Mouse (Mus musculus): Measurements from ENCODE around the gene Stag1. TPM values are rescaled to one million over a fixed set of nuclear protein-coding genes. Genes with fewer than 3 reads are reported as not detected.
A peak's percentile ranks its signal among the peaks of the same experiment; 100 is the strongest.
"Not testable (repeated sequence)": the region's sequence is repeated elsewhere in the genome, so short reads cannot be mapped to it uniquely, and the experiment has no call there.

Stag1 gene
- polyA plus RNA-seq, 1 experiment from 2014 or later = 44.7 TPM

DNA sequence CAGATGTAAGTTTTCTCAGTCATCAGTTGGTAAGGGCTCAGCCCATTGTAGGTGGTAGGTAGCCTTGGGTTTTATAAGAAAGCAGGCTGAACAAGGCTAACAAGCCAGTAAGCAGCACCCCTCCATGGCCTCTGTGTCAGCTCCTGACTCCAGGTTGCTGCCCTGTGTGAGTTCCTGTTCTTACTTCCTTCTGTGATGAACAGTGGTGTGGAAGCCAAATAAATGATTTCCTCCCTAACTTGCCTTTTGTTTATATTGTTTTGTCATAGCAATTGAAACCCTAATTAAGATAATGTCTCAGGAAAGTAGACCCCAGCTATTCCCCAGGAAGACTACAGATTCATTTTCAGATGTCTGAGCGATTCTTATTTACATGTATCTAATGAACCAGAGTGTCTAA lies 134.2 kb downstream of the Stag1 start:
- H3K27me3 ChIP-seq = no peaks in the 10 kb centered on the region
- H3K36me3 ChIP-seq = no peaks in the 10 kb centered on the region
- peaks cover 5% of the 10 kb centered on the region; the same call in 1 of the 2 replicates for H3K4me1 ChIP-seq (replicated peaks)
- 84% methylated on average over 1 of the region's 1 CpGs for WGBS
- no peak for ATAC-seq (ENCODE audit: low FRiP score)
- no peak overlapping the region for H3K4me2 ChIP-seq
- H3K9ac ChIP-seq = no peak overlapping the region
- H3K4me3 ChIP-seq = no peak overlapping the region
- H3K27ac ChIP-seq = no peak overlapping the region
- H3K9me3 ChIP-seq = no peaks in the 10 kb centered on the region

DNA sequence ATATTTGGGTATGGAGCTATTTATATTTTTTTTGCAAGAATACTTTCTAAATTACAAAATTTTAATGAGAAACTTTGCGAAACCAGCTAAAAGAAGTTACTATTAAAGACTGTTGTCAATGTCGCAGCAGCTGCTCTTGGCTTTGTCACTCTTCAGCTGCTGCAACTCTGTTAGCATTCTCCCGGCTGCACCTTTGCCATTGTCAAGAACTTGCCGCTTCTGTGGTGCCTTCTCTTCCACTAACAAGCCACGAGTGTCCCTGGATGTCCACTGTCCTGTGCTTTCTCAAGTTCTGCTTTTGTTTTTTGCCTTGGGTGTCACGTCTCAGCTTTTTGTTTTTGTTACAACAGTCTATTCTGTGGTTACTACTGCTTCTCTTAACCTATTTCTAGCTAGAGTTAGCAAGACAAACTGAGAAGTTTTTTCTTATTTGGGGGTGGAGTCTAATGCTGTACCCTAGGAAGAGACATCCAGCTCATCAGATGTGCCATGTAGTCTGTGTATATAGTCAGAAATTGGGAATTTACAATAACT lies 136.4 kb downstream of the Stag1 start:
- ATAC-seq (ENCODE audit: low FRiP score) = no peak
- WGBS = 72% methylated on average over 6 of the region's 6 CpGs
- Histone ChIP-seq H3K9me3 (no peaks in the 10 kb centered on the region), H3K9ac (no peak overlapping the region), H3K4me1 (replicated peaks) (peaks cover 5% of the 10 kb centered on the region; the same call in 1 of the 2 replicates), H3K27me3 (no peaks in the 10 kb centered on the region), H3K4me3 (no peak overlapping the region), H3K36me3 (no peaks in the 10 kb centered on the region), H3K27ac (no peak overlapping the region), H3K4me2 (no peak overlapping the region)

GRCm38 (mm10) chr9:100735993-100736645 lies 138.5 kb downstream of the Stag1 start:
- ATAC-seq (ENCODE audit: low FRiP score) = no peak
- WGBS = 75% methylated on average over 4 of the region's 4 CpGs
- Histone ChIP-seq H3K4me3 (no peak overlapping the region), H3K4me2 (no peak overlapping the region), H3K27me3 (no peaks in the 10 kb centered on the region), H3K36me3 (no peaks in the 10 kb centered on the region), H3K4me1 (replicated peaks) (peaks cover 5% of the 10 kb centered on the region; the same call in 1 of the 2 replicates), H3K9ac (no peak overlapping the region), H3K27ac (no peak overlapping the region), H3K9me3 (no peaks in the 10 kb centered on the region)

DNA sequence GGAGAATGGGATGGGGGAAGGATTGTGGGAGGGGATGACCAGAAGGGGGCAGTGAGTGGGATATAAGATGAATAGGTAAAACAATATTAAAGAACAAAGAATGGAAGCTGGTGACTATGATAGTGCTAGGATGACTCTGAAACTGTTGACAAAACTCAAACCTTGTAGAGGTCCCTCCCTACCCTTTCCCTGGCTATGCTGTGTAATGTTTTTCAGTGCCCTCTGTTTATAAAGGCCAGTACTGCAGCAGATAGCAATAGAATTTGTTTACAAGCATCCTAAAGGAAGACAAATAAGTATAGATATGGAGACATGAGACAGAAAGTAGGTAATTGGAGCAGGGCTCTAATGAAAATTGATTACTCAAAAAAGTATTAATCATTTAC lies 139.0 kb downstream of the Stag1 start:
- Histone ChIP-seq H3K36me3 (no peaks in the 10 kb centered on the region), H3K4me3 (no peak overlapping the region), H3K4me2 (no peak overlapping the region), H3K27me3 (no peaks in the 10 kb centered on the region), H3K9me3 (no peaks in the 10 kb centered on the region), H3K4me1 (replicated peaks) (peaks cover 5% of the 10 kb centered on the region; the same call in 1 of the 2 replicates), H3K9ac (no peak overlapping the region), H3K27ac (no peak overlapping the region)
- no peak for ATAC-seq (ENCODE audit: low FRiP score)

DNA sequence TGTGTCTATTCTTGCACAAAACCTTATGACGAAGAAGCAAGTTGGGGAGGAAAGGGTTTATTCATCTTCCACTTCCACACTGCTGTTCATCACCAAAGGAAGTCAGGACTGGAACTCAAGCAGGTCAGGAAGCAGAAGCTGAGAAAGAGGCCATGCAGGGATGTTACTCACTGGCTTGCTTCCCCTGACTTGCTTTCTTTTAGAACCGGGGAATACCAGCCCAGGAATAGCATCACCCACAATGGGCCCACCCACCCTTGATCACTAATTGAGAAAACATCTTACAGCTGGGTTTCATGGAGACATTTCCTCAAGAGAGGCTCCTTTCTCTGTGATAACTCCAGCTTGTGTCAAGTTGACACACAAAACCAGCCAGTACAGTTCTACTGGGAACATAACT lies 179.6 kb downstream of the Stag1 start:
- H3K4me1 ChIP-seq (replicated peaks); H3K4me3 ChIP-seq; ATAC-seq (ENCODE audit: low FRiP score); H3K27me3 ChIP-seq; H3K9me3 ChIP-seq; H3K36me3 ChIP-seq; H3K27ac ChIP-seq; H3K9ac ChIP-seq; H3K4me2 ChIP-seq: not testable (repeated sequence)
- WGBS = 78% methylated on average over 2 of the region's 2 CpGs

- Histone ChIP-seq H3K9me3 (no peaks in the 10 kb centered on the region), H3K27ac (no peak overlapping the region), H3K27me3 (no peaks in the 10 kb centered on the region), H3K4me1 (replicated peaks) (no peaks in the 10 kb centered on the region), H3K4me3 (no peak overlapping the region), H3K4me2 (no peak overlapping the region), H3K36me3 (no peaks in the 10 kb centered on the region), H3K9ac (no peak overlapping the region)
- no peak for ATAC-seq (ENCODE audit: low FRiP score)
- WGBS = 88% methylated on average over 4 of the region's 4 CpGs
Observed at GRCm38 (mm10) chr9:100865984-100866383, 268.4 kb downstream of the Stag1 start.

GRCm38 (mm10) chr9:100869635-100870034 lies 272.0 kb downstream of the Stag1 start:
- Histone ChIP-seq H3K4me1 (replicated peaks) (no peaks in the 10 kb centered on the region), H3K27me3 (no peaks in the 10 kb centered on the region), H3K4me3 (no peak overlapping the region), H3K9ac (no peak overlapping the region), H3K27ac (no peak overlapping the region), H3K4me2 (no peak overlapping the region), H3K9me3 (no peaks in the 10 kb centered on the region), H3K36me3 (no peaks in the 10 kb centered on the region)
- ATAC-seq (ENCODE audit: low FRiP score) = no peak

DNA sequence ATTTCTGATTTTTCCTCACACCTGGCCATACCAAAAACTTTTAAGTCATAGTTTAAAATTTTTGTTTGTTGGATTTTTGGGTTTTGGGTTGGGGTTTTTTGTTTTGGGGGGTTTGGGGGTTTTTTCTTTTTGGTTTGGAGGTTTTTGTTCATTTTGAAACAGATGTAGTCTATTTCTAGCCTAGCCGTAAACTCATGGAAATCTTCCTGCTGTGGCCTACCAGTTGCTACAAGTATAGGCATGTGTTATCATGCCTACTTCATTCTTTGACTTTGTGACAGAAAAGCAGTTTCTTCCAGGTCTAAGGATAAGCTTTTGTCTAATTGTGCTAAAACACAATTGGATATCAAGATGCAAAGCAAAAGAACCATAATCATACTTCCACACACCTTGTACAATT lies 298.5 kb downstream of the Stag1 start:
- ATAC-seq (ENCODE audit: low FRiP score) = no peak
- Histone ChIP-seq H3K27me3 (no peaks in the 10 kb centered on the region), H3K4me3 (no peak overlapping the region), H3K9ac (no peak overlapping the region), H3K4me1 (replicated peaks) (no peaks in the 10 kb centered on the region), H3K36me3 (peaks cover 5% of the 10 kb centered on the region; the same call in 1 of the 2 replicates), H3K4me2 (no peak overlapping the region), H3K9me3 (no peaks in the 10 kb centered on the region), H3K27ac (no peak overlapping the region)
- WGBS = 100% methylated on average over 1 of the region's 1 CpGs

DNA sequence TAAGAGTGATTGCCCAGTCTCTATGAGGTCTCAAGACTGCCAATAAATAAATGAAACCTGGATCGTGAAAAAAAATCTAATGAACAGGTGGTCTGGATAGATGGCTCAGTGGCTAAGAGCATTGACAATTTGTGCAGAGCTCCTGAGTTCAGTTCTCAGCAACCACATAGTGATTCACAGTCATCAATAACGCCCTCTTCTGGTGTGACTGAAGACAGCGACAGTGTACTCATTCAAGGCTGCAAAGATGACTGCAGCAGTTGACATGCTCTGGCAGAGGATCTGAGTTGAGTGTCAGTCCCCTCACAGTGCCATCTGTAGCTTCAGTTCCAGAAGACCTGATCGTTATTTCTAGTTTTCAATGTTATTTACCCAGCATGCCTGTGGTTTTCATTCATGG lies 300.4 kb downstream of the Stag1 start:
- Histone ChIP-seq H3K9me3 (no peaks in the 10 kb centered on the region), H3K4me1 (replicated peaks) (no peaks in the 10 kb centered on the region), H3K27me3 (no peaks in the 10 kb centered on the region), H3K9ac (no peak overlapping the region), H3K4me2 (no peak overlapping the region), H3K36me3 (peaks cover 5% of the 10 kb centered on the region; the same call in 1 of the 2 replicates), H3K4me3 (no peak overlapping the region), H3K27ac (no peak overlapping the region)
- ATAC-seq (ENCODE audit: low FRiP score) = no peak
- 90% methylated on average over 4 of the region's 4 CpGs for WGBS

GRCm38 (mm10) chr9:100910352-100910751 lies 312.8 kb downstream of the Stag1 start:
- no peak overlapping the region for H3K27ac ChIP-seq
- peaks cover 19% of the 10 kb centered on the region for H3K36me3 ChIP-seq
- no peaks in the 10 kb centered on the region for H3K9me3 ChIP-seq
- H3K27me3 ChIP-seq = no peaks in the 10 kb centered on the region
- H3K4me1 ChIP-seq (replicated peaks) = no peaks in the 10 kb centered on the region
- no peak for ATAC-seq (ENCODE audit: low FRiP score)
- H3K4me3 ChIP-seq = no peak overlapping the region
- no peak overlapping the region for H3K9ac ChIP-seq
- H3K4me2 ChIP-seq = no peak overlapping the region

DNA sequence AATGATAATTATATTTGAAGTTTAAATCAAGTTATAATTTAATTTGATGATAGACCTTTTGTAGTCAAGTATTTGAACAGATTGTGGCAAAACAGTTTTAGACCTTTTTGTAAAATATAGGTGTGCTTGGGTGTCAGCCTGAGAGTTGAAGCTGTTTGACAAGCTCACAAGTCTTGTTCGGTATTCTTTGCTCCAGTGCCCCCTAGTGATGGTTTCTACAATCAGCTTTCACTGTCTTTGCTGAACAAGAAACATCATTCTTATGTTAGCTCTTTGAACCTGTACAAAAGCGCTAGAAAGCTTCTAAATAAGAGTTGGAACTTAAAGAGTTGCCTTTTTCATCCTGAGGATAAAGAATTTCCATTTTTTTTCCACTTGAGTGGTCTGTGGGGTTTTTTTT lies 319.5 kb downstream of the Stag1 start:
- no peaks in the 10 kb centered on the region for H3K4me1 ChIP-seq (replicated peaks)
- no peaks in the 10 kb centered on the region for H3K9me3 ChIP-seq
- no peak overlapping the region for H3K9ac ChIP-seq
- H3K4me3 ChIP-seq = no peak overlapping the region
- 55% methylated on average over 2 of the region's 2 CpGs for WGBS
- 0 out of 2 replicates have a peak, but pooled peaks cover 4% of the 10 kb centered on the region for H3K36me3 ChIP-seq
- H3K27me3 ChIP-seq = no peaks in the 10 kb centered on the region
- H3K4me2 ChIP-seq = no peak overlapping the region
- ATAC-seq (ENCODE audit: low FRiP score) = no peak
- H3K27ac ChIP-seq = no peak overlapping the region

- Histone ChIP-seq H3K27ac (no peak overlapping the region), H3K4me3 (no peak overlapping the region), H3K36me3 (peaks cover 17% of the 10 kb centered on the region), H3K9me3 (no peaks in the 10 kb centered on the region), H3K4me1 (replicated peaks) (no peaks in the 10 kb centered on the region), H3K27me3 (no peaks in the 10 kb centered on the region), H3K9ac (no peak overlapping the region), H3K4me2 (no peak overlapping the region)
- 99% methylated on average over 4 of the region's 4 CpGs for WGBS
- no peak for ATAC-seq (ENCODE audit: low FRiP score)
Observed at GRCm38 (mm10) chr9:100926629-100927028, 329.0 kb downstream of the Stag1 start.

DNA sequence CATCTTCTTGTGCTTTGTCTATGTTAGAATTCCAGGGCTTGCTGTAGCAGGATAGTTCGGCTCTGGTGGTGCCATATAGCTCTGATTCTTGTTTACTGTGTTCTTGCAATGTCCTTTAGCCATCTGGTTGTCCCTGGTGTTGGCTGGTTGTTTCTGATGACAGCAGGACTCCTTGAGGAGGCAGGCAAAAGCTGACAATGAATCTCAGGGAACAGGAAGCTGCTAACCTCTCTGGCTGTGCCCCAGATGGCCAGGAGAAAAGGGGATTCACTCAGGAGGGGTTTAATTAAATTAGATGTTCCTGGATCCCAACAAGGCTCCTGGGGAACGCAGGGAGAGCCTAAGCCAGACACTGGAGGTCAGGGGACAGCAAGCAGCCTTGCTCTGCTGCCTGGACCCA lies 344.4 kb downstream of the Stag1 start:
- H3K4me2 ChIP-seq = no peak overlapping the region
- H3K4me3 ChIP-seq = no peak overlapping the region
- peak overlapping the region; percentile 26; the same call in 1 of the 2 replicates for H3K27ac ChIP-seq
- peaks cover 13% of the 10 kb centered on the region for H3K36me3 ChIP-seq
- no peaks in the 10 kb centered on the region for H3K4me1 ChIP-seq (replicated peaks)
- H3K9ac ChIP-seq = no peak overlapping the region
- WGBS = 47% methylated on average over 2 of the region's 2 CpGs
- no peaks in the 10 kb centered on the region for H3K9me3 ChIP-seq
- H3K27me3 ChIP-seq = no peaks in the 10 kb centered on the region
- no peak for ATAC-seq (ENCODE audit: low FRiP score)

Data from hindbrain, embryonic 13.5 days (tissue).